Mouse (Mus musculus): ENCODE data around the gene Pik3r4.
A peak's percentile ranks its signal among the peaks of the same experiment; 100 is the strongest.

- TF ChIP-seq POLR2A (IDR thresholded peaks at IDR 0.05; ENCODE audit: control insufficient read depth, low read depth, low read length) (peak; percentile 94), CTCF (IDR thresholded peaks at IDR 0.05; ENCODE audit: control insufficient read depth, insufficient read depth, insufficient replicate concordance, low read depth, low read length) (no peak)
These were observed at the start of gene Pik3r4 for GRCm38 (mm10) chr9:105642460-105643371.
